In genomic region chr11:118911307-118912070, GRCm38 (mm10) we compare ENCODE assay signal across 9 mouse cellular contexts. TPM values are rescaled to one million over a fixed set of nuclear protein-coding genes. Genes with fewer than 3 reads are reported as not detected.
DNase-seq lines count a peak whose midpoint lies in the region; ATAC-seq and TF ChIP-seq lines count a peak whose summit lies in the region.
"Had no signal": no experiment of that assay in that cellular context is flagged by ENCODE, and none has a peak within 500 bp of the region (broad histone marks: within the 10 kb centered on the region; RNA-seq: fewer than 3 reads in every experiment).

Gene Rbfox3 (minus strand): TSS chr11:118911597.

- TF ChIP-seq CTCF in kidney, postnatal 0 days (IDR thresholded peaks at IDR 0.05; ENCODE audit: low read depth) = peak; percentile 30; the same call in 1 of the 2 replicates

- DNase-seq in kidney, postnatal 0 days (ENCODE audit: low spot score) = peak; percentile 19
- no peak for DNase-seq in kidney, adult 8-10 months
- peak; percentile 95 for DNase-seq in brain, adult 2 months (ENCODE audit: low read depth, low spot score)
- no peak for DNase-seq in adrenal gland, postnatal 36 days
- no peak for DNase-seq in thymus, postnatal 36 days
- no peak for DNase-seq in testis, postnatal 14 days (ENCODE audit: low spot score)

- H3K4me1 ChIP-seq in kidney, postnatal 0 days (replicated peaks; ENCODE audit: insufficient read depth, low read length) = peaks cover 4% of the 10 kb centered on the region; the same call in 1 of the 2 replicates
- peaks cover 35% of the 10 kb centered on the region for H3K4me1 ChIP-seq in forebrain, embryonic 15.5 days
- H3K4me1 ChIP-seq in midbrain, embryonic 13.5 days (replicated peaks) = peaks cover 55% of the 10 kb centered on the region
- H3K4me1 ChIP-seq: megakaryocyte, embryonic 14.5 days had no signal

- no peak within 1 kb of the TSS for H3K4me3 ChIP-seq in kidney, postnatal 0 days (replicated peaks; ENCODE audit: low read depth, low read length)
- H3K4me3 ChIP-seq in forebrain, embryonic 15.5 days = no peak within 1 kb of the TSS
- no peak within 1 kb of the TSS for H3K4me3 ChIP-seq in midbrain, embryonic 13.5 days (replicated peaks)
- H3K4me3 ChIP-seq: megakaryocyte, embryonic 14.5 days had no signal

- ATAC-seq in kidney, postnatal 0 days (replicated peaks; ENCODE audit: low FRiP score, low read depth) = no peak
- no peak for ATAC-seq in forebrain, embryonic 15.5 days (replicated peaks)
- ATAC-seq in midbrain, embryonic 13.5 days = no peak

- H3K27me3 ChIP-seq in kidney, postnatal 0 days (ENCODE audit: insufficient read depth, low read length) = peaks cover 46% of the 10 kb centered on the region
- no peaks in the 10 kb centered on the region for H3K27me3 ChIP-seq in forebrain, embryonic 15.5 days
- peaks cover 23% of the 10 kb centered on the region for H3K27me3 ChIP-seq in midbrain, embryonic 13.5 days

- H3K36me3 ChIP-seq in kidney, postnatal 0 days (ENCODE audit: insufficient read depth, low read length) = no peaks in the 10 kb centered on the region
- H3K36me3 ChIP-seq in forebrain, embryonic 15.5 days = no peaks in the 10 kb centered on the region
- no peaks in the 10 kb centered on the region for H3K36me3 ChIP-seq in midbrain, embryonic 13.5 days

- no peaks in the 10 kb centered on the region for H3K9me3 ChIP-seq in kidney, postnatal 0 days (replicated peaks; ENCODE audit: low read length)
- no peaks in the 10 kb centered on the region for H3K9me3 ChIP-seq in forebrain, embryonic 15.5 days
- H3K9me3 ChIP-seq in midbrain, embryonic 13.5 days = no peaks in the 10 kb centered on the region
- H3K9me3 ChIP-seq: megakaryocyte, embryonic 14.5 days had no signal

- no peak within 1 kb of the TSS for H3K9ac ChIP-seq in kidney, postnatal 0 days (ENCODE audit: low read depth, low read length)
- no peak within 1 kb of the TSS for H3K9ac ChIP-seq in forebrain, embryonic 15.5 days (replicated peaks)
- no peak within 1 kb of the TSS for H3K9ac ChIP-seq in midbrain, embryonic 13.5 days (replicated peaks)

- no peak within 1 kb of the TSS for H3K4me2 ChIP-seq in kidney, postnatal 0 days (ENCODE audit: low read length)
- no peak within 1 kb of the TSS for H3K4me2 ChIP-seq in forebrain, embryonic 15.5 days (replicated peaks)
- H3K4me2 ChIP-seq in midbrain, embryonic 13.5 days (replicated peaks) = no peak within 1 kb of the TSS

- 53% methylated on average over 4 of the region's 4 CpGs for WGBS in kidney, postnatal 0 days
- WGBS in forebrain, embryonic 15.5 days = 51% methylated on average over 4 of the region's 4 CpGs
- 66% methylated on average over 4 of the region's 4 CpGs for WGBS in midbrain, embryonic 13.5 days

- H3K27ac ChIP-seq in kidney, postnatal 0 days = no peak within 1 kb of the TSS
- no peak within 1 kb of the TSS for H3K27ac ChIP-seq in forebrain, embryonic 15.5 days (replicated peaks)
- H3K27ac ChIP-seq in midbrain, embryonic 13.5 days = peak within 1 kb of the TSS; percentile 51

RNA-seq across cellular contexts. Expression of gene Rbfox3, which starts in this region (rescaled TPM):
- 0.42 and 0.82 TPM in 2 replicates for polyA plus RNA-seq in kidney, postnatal 0 days (2015; fragmentation: Nextera tagmentation; extraction: Ambion mirVana)
- 51.1 and 57.2 TPM in 2 replicates for polyA plus RNA-seq in forebrain, embryonic 15.5 days (2015; fragmentation: Nextera tagmentation; extraction: Ambion mirVana)
- 28.2 and 29.9 TPM in 2 replicates for polyA plus RNA-seq in midbrain, embryonic 13.5 days (2015; fragmentation: Nextera tagmentation; extraction: Ambion mirVana)
- total RNA-seq in adrenal gland, postnatal 36 days (2021) = 1 to 10 TPM; 5.5 to 6.0 TPM

Comparison
In these comparisons a context has a peak if more than half of its experiments do, and no peak if none do; other contexts are left out.
1. RNA of gene Rbfox3 (polyA plus RNA-seq): 51.1 to 57.2 TPM in forebrain, embryonic 15.5 days and 28.2 to 29.9 TPM in midbrain, embryonic 13.5 days; 0.42 to 0.82 TPM in kidney, postnatal 0 days; every median in the first group is over 10 times any median in the second.
2. Peak in DNase-seq in kidney, postnatal 0 days; RNA of the gene not detected or under 1 TPM.